Mouse (Mus musculus): ENCODE results near the gene Gnat2. TPM values are rescaled to one million over a fixed set of nuclear protein-coding genes. Genes with fewer than 3 reads are reported as not detected.

The Gnat2 gene
- 0.95 and 1.4 TPM in 2 replicates for polyA plus RNA-seq (2012; rRNA removed)

GRCm38 (mm10) chr3:108092536-108093115, at the start of gene Gnat2:
TSS of gene Gnat2 (plus strand) at chr3:108092789.

GRCm38 (mm10) chr3:108044394-108045140, 48.0 kb upstream of the Gnat2 start, which contains the start of gene Gstm4:
TSS of gene Gstm4 (minus strand) at chr3:108044894.

GRCm38 (mm10) chr3:108086470-108086979, 6.1 kb upstream of the Gnat2 start, which contains the start of gene Ampd2:
TSS of gene Ampd2 (minus strand) at chr3:108086651.

GRCm38 (mm10) chr3:108145534-108146445, 53.2 kb downstream of the Gnat2 start, which contains the start of gene Gnai3:
TSS of gene Gnai3 (minus strand) at chr3:108146146.

Other genes starting within 250 kb of the Gnat2 start
- 0.06 TPM in 1 of 2 replicates, not detected in the other for gene Eps8l3, start 215.6 kb upstream of the Gnat2 start, polyA plus RNA-seq (2012; rRNA removed)
- 114 and 121 TPM in 2 replicates for gene Gstm5, start 197.0 kb upstream of the Gnat2 start, polyA plus RNA-seq (2012; rRNA removed)
- gene Gstm7, start 161.0 kb upstream of the Gnat2 start, polyA plus RNA-seq (2012; rRNA removed), result 14.9 and 16.7 TPM in 2 replicates
- gene Gstm6, start 149.0 kb upstream of the Gnat2 start, polyA plus RNA-seq (2012; rRNA removed), result 4.7 and 6.2 TPM in 2 replicates
- gene Gstm3, start 123.5 kb upstream of the Gnat2 start, polyA plus RNA-seq (2012; rRNA removed), result 2.9 and 4.7 TPM in 2 replicates
- 3.4 TPM in 2 replicates for gene Gstm2, start 106.3 kb upstream of the Gnat2 start, polyA plus RNA-seq (2012; rRNA removed)
- gene Gstm1, start 74.8 kb upstream of the Gnat2 start, polyA plus RNA-seq (2012; rRNA removed), result 111 and 127 TPM in 2 replicates
- 10.1 and 11.9 TPM in 2 replicates for gene Gstm4, start 47.9 kb upstream of the Gnat2 start, polyA plus RNA-seq (2012; rRNA removed)
- 44.0 and 51.2 TPM in 2 replicates for gene Ampd2, start 6.1 kb upstream of the Gnat2 start, polyA plus RNA-seq (2012; rRNA removed)
- 30.2 and 35.7 TPM in 2 replicates for gene Gnai3, start 53.4 kb downstream of the Gnat2 start, polyA plus RNA-seq (2012; rRNA removed)
- not detected in 2 replicates for gene Gpr61, start 62.1 kb downstream of the Gnat2 start, polyA plus RNA-seq (2012; rRNA removed)
- gene Amigo1, start 93.5 kb downstream of the Gnat2 start, polyA plus RNA-seq (2012; rRNA removed), result 0.35 and 0.41 TPM in 2 replicates
- gene Cyb561d1, start 108.4 kb downstream of the Gnat2 start, polyA plus RNA-seq (2012; rRNA removed), result 1.5 and 1.9 TPM in 2 replicates
- gene Atxn7l2, start 118.1 kb downstream of the Gnat2 start, polyA plus RNA-seq (2012; rRNA removed), result 1.9 and 2.1 TPM in 2 replicates
- gene Sypl2, start 133.9 kb downstream of the Gnat2 start, polyA plus RNA-seq (2012; rRNA removed), result 0.03 and 0.07 TPM in 2 replicates
- gene Psma5, start 164.1 kb downstream of the Gnat2 start, polyA plus RNA-seq (2012; rRNA removed), result 97.2 and 113 TPM in 2 replicates
- gene Sort1, start 191.3 kb downstream of the Gnat2 start, polyA plus RNA-seq (2012; rRNA removed), result 3.5 and 4.0 TPM in 2 replicates

Data from liver, embryonic 14 days (tissue).